Mouse (Mus musculus): ENCODE data around the gene Trim33.

Gene Trim33

DNA sequence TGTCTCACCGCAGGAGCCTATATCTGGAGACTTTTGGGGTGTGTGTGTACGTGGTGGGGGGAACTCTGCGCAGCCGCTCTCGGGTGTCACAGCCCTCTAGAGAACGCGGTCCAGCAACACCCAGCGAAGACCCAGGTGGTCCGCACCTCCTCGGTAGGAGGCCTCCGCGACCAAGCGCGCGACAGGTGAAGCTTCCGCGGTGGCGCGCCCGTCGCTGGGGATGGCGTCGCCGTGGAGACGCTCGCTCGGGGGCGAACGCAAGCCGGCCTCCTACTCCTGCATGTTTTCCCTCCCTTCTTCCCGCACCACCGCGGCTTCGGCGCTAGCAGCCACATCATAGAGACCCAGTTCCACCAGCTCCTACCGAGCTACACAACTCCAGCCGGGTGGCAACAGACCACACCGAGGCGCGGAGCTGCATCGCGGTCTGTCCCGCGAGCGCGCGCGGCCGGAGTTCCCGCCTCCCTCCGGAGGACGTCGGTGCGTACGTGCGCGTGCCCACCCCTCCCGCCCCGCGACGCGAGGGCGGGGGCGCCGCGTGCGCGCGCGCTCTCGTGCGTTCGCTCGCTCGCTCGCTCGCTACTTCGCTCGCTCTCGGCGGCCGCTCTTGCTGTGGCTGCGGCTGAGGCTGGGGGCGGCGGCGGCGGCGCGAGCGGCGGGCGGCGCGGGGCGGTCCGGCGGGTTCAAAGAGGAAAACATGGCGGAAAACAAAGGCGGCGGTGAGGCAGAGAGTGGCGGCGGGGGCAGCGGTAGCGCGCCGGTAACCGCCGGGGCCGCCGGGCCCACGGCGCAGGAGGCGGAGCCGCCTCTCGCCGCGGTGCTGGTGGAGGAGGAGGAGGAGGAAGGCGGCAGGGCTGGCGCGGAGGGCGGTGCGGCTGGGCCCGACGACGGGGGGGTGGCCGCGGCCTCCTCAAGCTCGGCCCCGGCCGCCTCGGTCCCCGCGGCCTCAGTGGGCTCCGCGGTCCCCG, at the start of gene Trim33:
Gene Trim33 (plus strand): TSS at position 112 of the 968 bp plus-strand sequence.
- DNase-seq (ENCODE audit: extremely low spot score, low read depth, low spot score): peak; percentile 68

DNA sequence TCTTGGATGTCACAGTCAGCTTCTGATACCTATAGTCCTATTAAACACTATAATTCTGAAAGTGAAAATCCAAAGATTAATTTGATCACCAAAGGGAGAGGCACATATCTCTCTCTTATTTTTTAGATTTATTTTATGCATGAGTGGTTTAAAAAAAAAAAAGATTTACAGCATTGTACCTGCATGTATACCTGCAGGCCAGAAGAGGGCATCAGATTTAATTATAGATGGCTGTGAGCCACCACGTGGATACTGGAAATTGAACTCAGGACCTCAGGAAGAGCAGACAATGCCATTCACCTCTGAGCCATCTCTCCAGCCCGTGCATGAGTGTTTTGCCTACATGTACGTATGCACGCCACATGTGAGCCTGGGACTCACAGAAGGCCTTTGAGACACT, 46.7 kb upstream of the Trim33 start:
- DNase-seq (ENCODE audit: extremely low spot score, low read depth, low spot score): no peak

DNA sequence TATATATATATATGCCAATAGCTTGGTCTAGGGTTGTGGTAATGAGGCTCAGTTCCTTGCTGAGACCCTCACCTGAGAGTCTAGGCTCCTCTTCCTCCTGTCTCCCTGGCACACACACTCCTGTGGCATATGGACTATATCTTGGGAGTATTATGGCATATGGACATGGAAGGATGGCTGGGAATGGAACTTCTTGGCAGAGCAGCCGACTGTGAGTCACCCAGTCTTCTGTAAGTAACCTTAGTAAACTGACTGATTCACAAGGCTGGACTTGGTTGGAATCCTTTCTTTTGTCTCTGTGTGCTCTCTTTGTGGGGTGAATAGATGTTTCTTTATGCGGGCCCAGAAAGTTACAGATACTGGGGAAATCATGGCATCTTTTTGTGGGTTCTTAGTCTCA, 37.6 kb upstream of the Trim33 start:
- no peak for DNase-seq (ENCODE audit: extremely low spot score, low read depth, low spot score)

DNA sequence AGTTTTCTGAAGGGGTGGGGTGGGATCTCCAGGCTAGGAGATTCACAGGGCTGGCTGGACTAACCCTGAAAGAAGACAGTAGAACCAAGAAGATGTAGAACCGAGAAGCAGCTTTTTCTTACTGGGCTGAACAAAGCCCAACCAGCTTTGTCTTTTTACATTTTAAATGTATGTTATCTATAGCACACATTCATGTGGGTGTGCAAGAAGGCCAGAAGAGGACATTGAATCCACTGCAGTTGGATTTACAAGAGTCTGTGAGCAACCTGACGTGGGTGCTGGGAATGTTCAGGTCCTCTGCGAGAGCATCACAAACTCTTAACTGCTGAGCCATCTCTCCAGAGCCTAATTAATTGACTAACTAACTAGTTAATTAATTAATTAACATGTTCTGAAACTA, 36.9 kb upstream of the Trim33 start:
- DNase-seq (ENCODE audit: extremely low spot score, low read depth, low spot score): no peak

DNA sequence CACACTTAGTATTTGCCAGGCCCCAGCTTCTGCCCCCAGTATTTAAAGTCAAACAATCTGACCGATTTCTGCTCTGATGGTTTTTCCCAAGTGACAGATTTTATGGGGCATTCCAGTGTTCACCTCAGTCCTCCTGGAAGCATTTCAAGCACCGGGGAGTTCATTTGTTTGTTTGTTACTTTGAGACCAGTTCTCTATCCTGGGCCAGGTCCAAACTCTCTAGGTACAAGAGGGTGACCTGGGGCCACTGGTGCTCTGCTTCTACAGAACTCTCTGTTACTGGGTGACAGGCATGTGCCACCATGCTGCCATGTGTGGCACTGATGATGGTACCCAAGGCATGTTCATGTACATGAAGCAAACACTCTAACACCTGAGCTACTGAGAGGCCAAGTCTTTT, 35.6 kb upstream of the Trim33 start:
- no peak for DNase-seq (ENCODE audit: extremely low spot score, low read depth, low spot score)

DNA sequence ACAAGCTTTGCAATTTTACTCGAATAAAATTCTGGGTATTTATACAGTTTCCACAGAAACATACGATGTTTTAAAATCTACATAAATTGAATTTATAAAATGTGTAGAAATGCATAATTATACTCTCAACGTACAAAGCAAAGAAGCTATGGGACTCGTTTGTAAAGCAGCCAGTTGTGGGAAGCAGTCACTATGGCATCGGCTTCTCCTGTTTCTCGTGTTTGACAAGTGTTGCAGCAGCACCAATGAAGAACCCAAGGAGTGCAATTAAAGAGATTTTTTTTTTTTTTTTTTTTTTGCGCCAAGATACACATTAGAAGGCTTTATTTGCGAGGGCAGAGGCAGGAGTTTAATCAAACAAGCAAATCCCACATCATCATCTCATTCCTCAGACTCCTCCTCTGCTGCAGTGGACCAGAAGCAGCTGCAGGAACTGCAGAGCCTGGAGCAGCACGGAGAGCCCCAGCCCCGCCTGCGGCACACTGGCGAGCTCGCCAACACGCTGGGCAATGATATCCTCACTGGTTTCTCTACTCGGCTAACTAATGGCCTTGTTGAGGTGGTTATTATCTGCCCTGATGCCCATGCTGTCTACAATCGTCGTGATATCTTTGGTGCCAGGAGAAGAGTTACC, 32.3 kb upstream of the Trim33 start:
- DNase-seq (ENCODE audit: extremely low spot score, low read depth, low spot score): no peak

DNA sequence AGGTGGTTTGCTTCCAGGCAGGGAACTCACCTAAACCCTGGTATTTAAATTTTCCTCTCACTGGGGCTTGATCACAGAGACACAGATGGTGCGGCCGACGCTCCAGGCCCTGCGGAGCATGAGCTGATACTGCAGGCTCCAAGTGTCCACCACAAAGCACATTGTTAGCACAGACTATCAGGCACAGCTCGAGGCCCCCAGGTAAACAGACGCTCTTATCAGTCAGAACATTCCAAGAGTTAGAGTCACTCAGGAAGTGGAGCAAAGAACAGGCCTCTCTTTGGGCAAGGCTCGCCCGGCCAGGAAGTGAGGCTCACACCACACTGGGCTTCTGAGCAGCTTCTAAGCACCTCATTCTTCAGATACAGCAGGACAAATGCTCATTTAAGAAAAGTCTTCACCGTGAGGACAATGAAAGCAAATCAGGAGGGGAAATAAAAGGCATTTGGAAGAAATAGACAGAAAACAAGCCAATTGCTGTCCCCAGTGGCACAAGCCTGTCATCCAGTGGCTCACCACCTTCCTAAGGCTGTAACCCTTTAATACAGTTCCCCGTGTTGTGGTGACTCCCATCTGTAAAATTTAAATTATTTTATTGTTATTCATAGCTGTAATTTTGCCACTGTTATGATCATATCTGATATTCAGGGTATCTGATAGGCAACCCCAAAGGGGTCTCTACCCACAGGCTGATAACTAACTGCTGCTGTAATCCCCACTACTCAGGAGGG, 22.8 kb upstream of the Trim33 start:
- no peak for DNase-seq (ENCODE audit: extremely low spot score, low read depth, low spot score)

DNA sequence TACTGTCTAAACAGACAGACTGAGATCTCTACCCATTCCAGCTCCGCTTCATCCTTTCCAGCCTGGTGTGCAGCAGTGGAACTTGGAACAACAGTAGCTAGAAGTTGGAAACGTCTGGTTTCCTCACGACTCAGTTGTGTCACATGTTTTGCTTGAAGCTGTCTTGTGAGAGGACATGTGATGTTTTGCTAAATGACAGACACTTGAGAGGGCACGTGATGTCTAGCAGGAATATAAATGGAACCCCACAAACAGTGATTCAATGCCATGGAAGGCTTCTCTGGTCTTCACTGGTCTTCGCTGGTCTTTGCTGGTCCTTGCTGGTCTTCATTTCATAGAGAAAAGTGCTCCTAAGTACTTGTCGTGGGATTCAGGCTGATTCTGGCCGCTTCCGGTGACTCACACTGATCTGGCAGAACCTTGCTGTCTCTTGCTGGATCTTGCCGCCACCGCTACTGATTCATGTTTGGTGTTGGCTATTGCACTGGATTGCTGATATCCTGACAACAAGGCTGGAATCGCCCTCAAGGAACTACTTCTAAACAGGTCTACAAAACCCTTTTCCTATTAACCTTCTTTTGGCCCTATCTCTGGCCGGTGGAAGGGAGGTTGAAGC, 16.2 kb upstream of the Trim33 start:
- no peak for DNase-seq (ENCODE audit: extremely low spot score, low read depth, low spot score)

DNA sequence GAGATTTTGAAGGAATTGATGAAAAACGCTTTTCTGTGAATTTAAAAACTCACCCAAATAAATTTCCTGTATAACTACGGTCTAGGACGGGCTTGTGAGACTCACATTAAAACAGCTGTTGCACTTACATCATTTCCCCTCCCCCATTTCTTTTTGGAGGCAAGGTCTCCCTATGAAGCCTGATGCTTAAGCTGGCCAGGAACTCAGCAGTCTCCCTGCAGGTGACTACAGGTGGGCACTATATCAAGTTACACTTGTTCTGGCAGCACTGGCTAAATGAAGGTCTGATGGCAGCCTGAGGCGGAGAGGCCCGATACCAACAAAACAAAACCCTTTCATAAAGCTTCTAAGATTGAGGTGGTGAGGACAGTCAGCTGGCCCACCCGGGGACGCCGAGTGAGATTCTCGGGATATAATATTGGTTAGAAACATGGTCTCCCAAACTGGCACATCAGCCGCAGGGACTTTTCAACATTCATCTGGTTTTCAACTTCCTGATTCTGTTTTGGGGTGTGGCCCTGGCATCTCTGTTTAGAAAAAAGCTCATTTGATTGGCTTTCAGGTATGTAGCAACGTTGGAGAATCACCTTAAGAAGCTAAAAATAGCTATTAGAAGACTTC, 422 bp upstream of the Trim33 start:
- no peak for DNase-seq (ENCODE audit: extremely low spot score, low read depth, low spot score)

DNA sequence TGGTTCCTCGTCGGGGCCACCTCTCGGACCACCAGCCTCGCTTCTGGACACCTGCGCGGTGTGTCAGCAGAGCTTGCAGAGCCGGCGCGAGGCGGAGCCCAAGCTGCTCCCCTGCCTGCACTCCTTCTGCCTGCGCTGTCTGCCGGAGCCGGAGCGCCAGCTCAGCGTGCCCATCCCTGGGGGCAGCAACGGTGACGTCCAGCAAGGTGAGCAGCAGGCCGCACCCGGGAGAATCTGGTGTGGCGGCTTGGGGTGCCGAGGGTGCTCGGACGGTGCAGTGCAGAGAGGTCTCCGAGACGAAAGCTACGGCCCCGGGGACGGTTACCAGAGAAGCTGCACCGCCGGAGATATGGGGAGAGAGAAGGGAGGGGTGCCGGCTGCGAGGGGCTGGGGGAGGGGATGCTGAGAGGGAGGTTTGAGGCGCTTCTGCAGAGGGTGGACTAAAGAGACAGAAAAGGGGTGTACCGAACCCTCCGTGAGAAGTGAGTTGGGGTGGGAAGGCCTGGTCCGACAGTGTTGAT, 1.2 kb downstream of the Trim33 start:
- DNase-seq (ENCODE audit: extremely low spot score, low read depth, low spot score): no peak

DNA sequence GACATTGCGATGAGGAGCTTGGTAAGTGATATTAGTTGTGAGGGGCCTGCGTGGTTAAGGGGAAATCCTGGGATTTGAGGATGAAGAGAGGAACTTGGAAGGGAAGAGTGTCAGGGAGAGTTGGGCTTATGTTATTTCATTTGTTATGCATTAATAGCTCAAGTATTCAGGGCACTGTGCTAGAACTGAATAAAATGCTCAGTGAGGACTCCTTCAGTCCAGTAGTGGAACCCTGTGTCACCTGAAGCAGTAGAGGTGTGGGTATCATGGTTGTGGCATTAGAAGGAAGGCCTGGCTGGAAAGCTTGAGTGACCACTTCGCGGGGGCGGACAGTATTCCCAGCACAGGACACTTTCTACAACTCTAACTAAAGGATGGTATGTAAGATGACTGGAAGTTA, 1.8 kb downstream of the Trim33 start:
- DNase-seq (ENCODE audit: extremely low spot score, low read depth, low spot score): no peak

DNA sequence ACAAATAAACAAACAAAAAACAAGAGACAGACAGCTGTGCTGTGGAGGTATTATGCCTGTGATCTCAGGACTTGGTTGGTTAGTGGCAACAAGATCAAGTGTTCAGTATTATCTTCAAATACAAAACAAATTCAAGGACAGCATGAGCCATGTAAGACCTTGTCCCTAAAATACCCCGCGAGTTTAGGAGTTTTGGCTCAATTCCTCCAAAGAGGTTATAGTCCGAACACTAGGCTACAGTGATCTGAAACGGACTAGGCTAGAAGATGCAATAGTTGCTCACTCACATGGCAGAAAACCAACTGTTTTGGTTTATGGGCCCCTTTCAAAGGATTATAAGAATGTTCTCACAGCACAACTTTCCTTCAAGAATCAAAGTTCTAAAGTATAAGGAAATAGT, 9.7 kb downstream of the Trim33 start:
- no peak for DNase-seq (ENCODE audit: extremely low spot score, low read depth, low spot score)

DNA sequence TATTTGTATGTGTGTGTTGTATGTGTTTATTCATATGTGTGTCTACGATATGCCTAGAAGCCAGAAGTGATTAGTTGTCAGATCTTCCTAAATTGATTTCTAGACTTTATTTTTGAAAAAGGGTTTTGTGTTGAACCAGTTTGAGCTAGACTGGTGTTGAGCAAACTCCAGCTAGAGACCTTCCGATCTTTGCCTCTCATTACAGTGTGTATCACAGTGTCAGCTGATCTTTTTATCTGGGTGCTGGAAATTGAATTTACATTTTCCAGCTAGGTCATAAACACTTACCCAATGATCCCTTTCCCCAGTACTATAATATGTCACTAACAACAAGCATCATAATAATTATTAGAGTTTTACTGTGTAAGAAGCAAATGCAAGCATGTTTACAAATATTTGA, 12.0 kb downstream of the Trim33 start:
- DNase-seq (ENCODE audit: extremely low spot score, low read depth, low spot score): no peak

DNA sequence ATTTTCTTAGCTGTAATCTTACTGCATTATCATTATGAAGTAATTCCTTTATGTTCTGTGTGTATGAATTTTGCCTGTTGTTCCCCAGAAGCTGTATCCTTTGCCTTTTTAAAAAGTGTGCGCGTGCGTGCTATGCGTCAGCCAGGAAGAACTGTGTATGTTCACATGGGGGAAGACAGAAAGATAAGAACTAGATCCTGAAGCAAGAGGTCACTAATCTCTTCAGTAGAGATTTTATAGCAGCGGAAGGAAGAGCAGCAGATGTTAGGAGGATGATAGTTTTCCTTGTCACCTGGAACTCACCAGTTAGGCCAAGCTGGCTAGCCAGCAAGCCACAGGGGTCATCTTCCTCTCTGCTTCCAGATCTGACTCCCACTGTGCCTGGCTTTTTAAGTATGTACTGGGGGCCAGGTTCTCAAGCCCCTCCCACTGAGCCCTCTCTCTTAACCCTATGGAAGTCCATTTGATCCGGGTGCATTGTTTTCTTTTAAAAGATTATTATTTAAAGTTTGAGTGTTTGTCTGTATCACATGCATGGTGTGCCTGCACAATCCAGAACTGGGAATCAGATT, 26.4 kb downstream of the Trim33 start:
- DNase-seq (ENCODE audit: extremely low spot score, low read depth, low spot score): no peak

DNA sequence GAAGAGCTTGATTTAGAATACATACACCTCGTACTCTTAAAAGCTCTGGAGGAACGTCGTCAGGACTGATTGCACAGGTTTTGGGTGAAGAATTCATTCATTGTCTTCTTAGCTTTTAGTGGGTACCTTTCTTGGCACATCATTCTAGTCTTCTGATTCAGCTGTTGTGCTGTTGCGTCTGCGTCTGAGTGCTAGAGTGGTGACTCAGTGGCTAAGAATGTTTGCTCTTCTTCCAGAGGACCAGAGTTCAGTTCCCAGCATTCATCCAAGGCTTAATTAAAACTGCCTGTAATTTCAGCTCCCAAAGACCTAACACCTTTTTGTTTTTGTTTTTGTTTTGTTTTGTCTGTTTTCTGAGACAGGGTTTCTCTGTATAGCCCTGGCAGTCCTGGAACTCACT, 30.2 kb downstream of the Trim33 start:
- DNase-seq (ENCODE audit: extremely low spot score, low read depth, low spot score): no peak

DNA sequence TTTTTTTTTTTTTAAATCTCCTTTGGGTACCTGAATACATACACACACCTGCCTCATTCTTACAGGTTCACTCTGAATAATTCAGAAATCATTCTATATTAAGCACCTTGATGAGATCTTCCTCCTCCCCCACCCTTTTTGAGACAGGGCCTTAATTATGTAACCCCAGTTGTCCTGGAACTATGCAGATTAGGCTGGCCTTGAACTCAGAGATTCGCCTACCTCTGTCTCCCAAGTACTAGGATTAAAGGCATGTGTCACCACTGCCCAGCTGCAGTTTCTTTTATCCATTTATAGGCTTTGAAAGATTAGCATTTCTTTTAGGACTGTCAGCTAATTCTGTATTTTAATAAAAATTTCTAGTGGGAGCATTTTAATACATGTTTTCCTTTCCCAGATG, 30.7 kb downstream of the Trim33 start:
- DNase-seq (ENCODE audit: extremely low spot score, low read depth, low spot score): no peak

DNA sequence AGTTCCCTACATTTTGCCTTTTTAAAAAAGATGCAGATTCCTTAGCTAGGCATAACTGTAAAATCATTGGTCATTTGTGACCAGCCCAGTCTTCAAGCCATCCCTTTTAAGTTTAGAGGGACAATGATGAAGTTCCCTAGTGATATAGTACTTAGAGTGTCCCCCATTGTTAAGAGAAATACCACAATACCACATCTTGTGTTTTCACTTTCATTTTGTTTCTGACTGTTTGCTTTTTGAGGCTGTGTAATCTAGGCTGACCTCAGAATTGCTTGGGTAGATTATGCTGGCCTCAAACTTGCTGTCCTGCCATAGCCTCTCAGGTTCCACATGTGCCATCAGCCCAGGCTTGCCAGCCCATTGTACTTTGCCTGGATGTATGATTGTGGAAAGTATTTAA, 35.2 kb downstream of the Trim33 start:
- DNase-seq (ENCODE audit: extremely low spot score, low read depth, low spot score): no peak

DNA sequence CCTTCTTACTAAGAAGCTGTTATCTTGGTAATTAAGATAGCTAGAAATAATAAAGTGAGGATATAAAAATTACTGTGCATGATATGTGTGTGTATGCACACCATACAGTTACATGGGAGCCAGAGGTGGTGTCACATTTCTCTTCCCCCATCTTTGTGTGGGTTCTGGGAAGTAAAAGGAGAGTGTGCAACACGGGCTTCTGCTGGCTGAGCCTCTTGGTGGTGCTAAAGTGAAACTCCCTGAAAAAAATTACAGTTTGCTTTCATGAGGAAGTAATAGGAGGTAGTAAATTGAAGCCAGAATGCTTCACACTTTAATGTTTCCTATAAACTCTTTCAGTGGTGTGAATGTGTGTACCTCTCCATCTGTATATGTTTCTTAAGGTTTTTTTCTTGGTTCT, 56.3 kb downstream of the Trim33 start:
- no peak for DNase-seq (ENCODE audit: extremely low spot score, low read depth, low spot score)

DNA sequence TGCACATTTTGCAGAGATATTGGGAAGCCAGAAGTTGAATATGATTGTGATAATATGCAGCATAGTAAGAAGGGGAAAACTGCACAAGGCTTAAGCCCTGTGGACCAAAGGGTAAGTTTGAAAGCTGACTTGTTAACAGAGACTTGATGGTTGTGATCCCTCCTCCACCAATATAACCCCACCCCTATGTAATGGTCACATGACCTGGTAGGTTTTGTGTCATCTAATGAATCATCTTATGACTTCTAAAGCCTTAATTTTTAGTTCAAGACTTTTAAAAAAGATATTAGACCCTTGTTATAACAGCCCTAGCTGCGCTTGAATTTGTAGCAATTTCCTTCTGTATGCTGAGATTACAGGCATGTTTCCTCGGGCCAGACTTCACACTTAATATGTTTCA, 67.6 kb downstream of the Trim33 start:
- DNase-seq (ENCODE audit: extremely low spot score, low read depth, low spot score): no peak

DNA sequence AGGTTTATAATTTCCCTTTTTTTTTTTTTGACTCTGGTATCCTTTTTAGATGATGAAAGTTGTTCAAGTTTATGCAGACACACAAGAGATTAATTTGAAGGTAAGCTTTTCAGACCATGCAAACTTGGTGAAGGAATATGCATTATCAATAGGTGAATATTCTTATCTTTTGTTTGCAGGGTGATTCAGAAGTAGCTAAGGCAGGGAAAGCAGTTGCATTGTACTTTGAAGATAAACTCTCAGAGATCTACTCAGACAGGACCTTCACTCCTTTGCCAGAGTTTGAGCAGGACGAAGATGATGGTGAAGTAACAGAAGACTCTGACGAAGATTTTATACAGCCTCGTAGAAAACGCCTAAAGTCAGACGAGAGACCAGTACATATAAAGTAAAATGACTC, 74.4 kb downstream of the Trim33 start:
- no peak for DNase-seq (ENCODE audit: extremely low spot score, low read depth, low spot score)
